Mouse (Mus musculus): ENCODE results near the gene Rptor. TPM values are rescaled to one million over a fixed set of nuclear protein-coding genes. Genes with fewer than 3 reads are reported as not detected.

The Rptor gene
- total and polyA plus RNA-seq, 3 experiments = 33.9 to 34.9 TPM; not detected in 1

GRCm38 (mm10) chr11:119781726-119782125 is 179.0 kb downstream of the Rptor start:
- Histone ChIP-seq H3K9ac (ENCODE audit: control insufficient read depth, low read depth, low read length, poor library complexity, severe bottlenecking) (no peak overlapping the region), H3K79me2 (ENCODE audit: control insufficient read depth, insufficient read depth, low read length, poor library complexity) (no peaks in the 10 kb centered on the region), H3K4me3 (ENCODE audit: control insufficient read depth in 1 of 2, insufficient read depth in 1 of 2, low read depth in 2 of 2, low read length in 2 of 2) (no peak overlapping the region), H3K27me3 (ENCODE audit: control insufficient read depth in 1 of 2, insufficient read depth in 2 of 2, low read length in 2 of 2) (no peaks in the 10 kb centered on the region), H3K9me3 (replicated peaks; ENCODE audit: insufficient read depth, low read length) (no peaks in the 10 kb centered on the region), H3K36me3 (ENCODE audit: control insufficient read depth in 1 of 2, insufficient read depth in 2 of 2, low read length in 2 of 2) (peaks cover 2 to 20% of the 10 kb centered on the region in 2 experiments; a peak in 3 of 4 replicates), H3K27ac (ENCODE audit: control insufficient read depth, low read depth, low read length) (no peak overlapping the region), H3K4me1 (ENCODE audit: control insufficient read depth in 1 of 2, insufficient read depth in 2 of 2, low read length in 2 of 2) (peaks cover 16 to 18% of the 10 kb centered on the region in 2 experiments)
- DNase-seq (ENCODE audit: low read depth, low spot score) = no peak
- TF ChIP-seq BHLHE40 (IDR thresholded peaks at IDR 0.05; ENCODE audit: borderline replicate concordance, low read depth, low read length) (no peak), MYB (IDR thresholded peaks at IDR 0.05; ENCODE audit: low read depth, low read length) (no peak), TCF12 (IDR thresholded peaks at IDR 0.05; ENCODE audit: low read depth, low read length) (no peak), USF1 (IDR thresholded peaks at IDR 0.05; ENCODE audit: low read depth, low read length) (no peak), RCOR1 (IDR thresholded peaks at IDR 0.05; ENCODE audit: low read depth, low read length) (no peak), TAL1 (IDR thresholded peaks at IDR 0.05; ENCODE audit: low read length) (no peak), SIN3A (IDR thresholded peaks at IDR 0.05; ENCODE audit: low read length) (no peak), NRF1 (IDR thresholded peaks at IDR 0.05; ENCODE audit: insufficient read depth, low read depth, low read length, poor library complexity, severe bottlenecking) (no peak), SMC3 (IDR thresholded peaks at IDR 0.05; ENCODE audit: low read depth, low read length) (no peak), HCFC1 (IDR thresholded peaks at IDR 0.05; ENCODE audit: low read depth, low read length) (no peak), MAZ (IDR thresholded peaks at IDR 0.05; ENCODE audit: low read depth, low read length) (no peak), ZC3H11A (IDR thresholded peaks at IDR 0.05; ENCODE audit: low read depth, low read length) (no peak), GATA1 (IDR thresholded peaks at IDR 0.05; ENCODE audit: low read depth, low read length) (no peak)

- TF ChIP-seq MYC (IDR thresholded peaks at IDR 0.05; ENCODE audit: low read depth, low read length) = no peak
- TF ChIP-seq ZNF384 (IDR thresholded peaks at IDR 0.05; ENCODE audit: low read depth, low read length) = no peak
- 0 out of 2 replicates have a peak, but pooled peaks have one; percentile 33 for TF ChIP-seq MYB (IDR thresholded peaks at IDR 0.05; ENCODE audit: low read depth, low read length)
- no peak for TF ChIP-seq POLR2AphosphoS2 (IDR thresholded peaks at IDR 0.05; ENCODE audit: low read length)
- TF ChIP-seq TAL1 (IDR thresholded peaks at IDR 0.05; ENCODE audit: low read length) = no peak
- peak; percentile 85 for TF ChIP-seq RCOR1 (IDR thresholded peaks at IDR 0.05; ENCODE audit: low read depth, low read length)
- TF ChIP-seq GATA1 (IDR thresholded peaks at IDR 0.05; ENCODE audit: low read depth, low read length) = peak; percentile 75
- TF ChIP-seq ZC3H11A (IDR thresholded peaks at IDR 0.05; ENCODE audit: low read depth, low read length) = no peak
- no peak for TF ChIP-seq USF1 (IDR thresholded peaks at IDR 0.05; ENCODE audit: low read depth, low read length)
- TF ChIP-seq TBP (IDR thresholded peaks at IDR 0.05; ENCODE audit: low read depth, low read length) = no peak
- no peak for TF ChIP-seq MAZ (IDR thresholded peaks at IDR 0.05; ENCODE audit: low read depth, low read length)
- no peak for TF ChIP-seq ZKSCAN1 (IDR thresholded peaks at IDR 0.05; ENCODE audit: low read depth, low read length)
- 0 out of 2 replicates have a peak, but pooled peaks have one; percentile 25 for TF ChIP-seq ELF1 (IDR thresholded peaks at IDR 0.05; ENCODE audit: low read depth, low read length)
- no peak for TF ChIP-seq CTCF (IDR thresholded peaks at IDR 0.05 in 2 of 3, conservative IDR thresholded peaks at IDR 0.05 in 1 of 3; ENCODE audit: control insufficient read depth in 1 of 3, insufficient read depth in 1 of 3, low read depth in 2 of 3, low read length in 3 of 3, poor library complexity in 1 of 3, severe bottlenecking in 1 of 3)
- TF ChIP-seq KAT2A (conservative IDR thresholded peaks at IDR 0.05; ENCODE audit: low read depth, low read length) = no peak
- TF ChIP-seq NELFE (IDR thresholded peaks at IDR 0.05; ENCODE audit: low read depth, low read length) = no peak
- TF ChIP-seq E2F4 (IDR thresholded peaks at IDR 0.05; ENCODE audit: borderline replicate concordance, low read depth, low read length) = no peak
- no peak; the same call in 1 of the 2 replicates for TF ChIP-seq TCF12 (IDR thresholded peaks at IDR 0.05; ENCODE audit: low read depth, low read length)
- TF ChIP-seq USF2 (IDR thresholded peaks at IDR 0.05; ENCODE audit: borderline replicate concordance in 1 of 2, insufficient read depth in 1 of 2, low read depth in 1 of 2, low read length in 2 of 2) = no peak
- peak; percentile 66 to 78 for TF ChIP-seq EP300 (IDR thresholded peaks at IDR 0.05; ENCODE audit: low read depth in 1 of 2, low read length in 2 of 2)
- peak; percentile 63 for DNase-seq (ENCODE audit: low read depth, low spot score)
- no peak overlapping the region for H3K4me3 ChIP-seq (ENCODE audit: control insufficient read depth in 1 of 2, insufficient read depth in 1 of 2, low read depth in 2 of 2, low read length in 2 of 2)
- no peaks in the 10 kb centered on the region for H3K79me2 ChIP-seq (ENCODE audit: control insufficient read depth, insufficient read depth, low read length, poor library complexity)
- H3K36me3 ChIP-seq (ENCODE audit: control insufficient read depth in 1 of 2, insufficient read depth in 2 of 2, low read length in 2 of 2) = peaks cover 2 to 20% of the 10 kb centered on the region in 2 experiments; a peak in 3 of 4 replicates
- peaks cover 16 to 18% of the 10 kb centered on the region in 2 experiments for H3K4me1 ChIP-seq (ENCODE audit: control insufficient read depth in 1 of 2, insufficient read depth in 2 of 2, low read length in 2 of 2)
- no peaks in the 10 kb centered on the region for H3K27me3 ChIP-seq (ENCODE audit: control insufficient read depth in 1 of 2, insufficient read depth in 2 of 2, low read length in 2 of 2)
- no peak overlapping the region for H3K27ac ChIP-seq (ENCODE audit: control insufficient read depth, low read depth, low read length)
- H3K9me3 ChIP-seq (replicated peaks; ENCODE audit: insufficient read depth, low read length) = no peaks in the 10 kb centered on the region
- no peak overlapping the region for H3K9ac ChIP-seq (ENCODE audit: control insufficient read depth, low read depth, low read length, poor library complexity, severe bottlenecking)
Measured at GRCm38 (mm10) chr11:119783653-119784052, 180.9 kb downstream of the Rptor start.

Measured in MEL (cell line).